Mouse (Mus musculus) heart, adult 2 months (tissue): Measurements from ENCODE around the gene Gm6880. TPM values are rescaled to one million over a fixed set of nuclear protein-coding genes. Genes with fewer than 3 reads are reported as not detected.
"Not testable (repeated sequence)": the region's sequence is repeated elsewhere in the genome, so short reads cannot be mapped to it uniquely, and the experiment has no call there.

Experiments
- DNase-seq, 2 experiments: peaks; one replicate each; pipeline ENCODE4 v3.0.0; 2021
- H3K27ac ChIP-seq: fragments of 200-600 bp; 2 replicates; pipeline ENCODE4 v1.8.1; 2022
- H3K27me3 ChIP-seq: fragments of 200-500 bp; 2 replicates; pipeline ENCODE4 v1.6.1; 2012; ENCODE audit warnings: mild to moderate bottlenecking, low read length, inconsistent platforms, mixed read lengths; ENCODE audit not compliant: control insufficient read depth, insufficient read depth
- H3K36me3 ChIP-seq: fragments of 200-500 bp; 2 replicates; pipeline ENCODE4 v1.6.1; 2012; ENCODE audit warnings: low read length, inconsistent platforms; ENCODE audit not compliant: control insufficient read depth, insufficient read depth
- H3K4me1 ChIP-seq: fragments of 200-500 bp; 2 replicates; pipeline ENCODE4 v1.6.1; 2011; ENCODE audit warnings: low read length; ENCODE audit not compliant: control insufficient read depth, insufficient read depth
- H3K4me3 ChIP-seq: fragments of 200-600 bp; 2 replicates; pipeline ENCODE4 v1.8.1; 2022
- H3K79me2 ChIP-seq: fragments of 200-500 bp; replicated peaks from 2 replicates; pipeline ENCODE4 v1.6.1; 2012; ENCODE audit warnings: mild to moderate bottlenecking, inconsistent platforms, low read length, moderate library complexity, mixed read lengths; ENCODE audit not compliant: control insufficient read depth, insufficient read depth
- H3K9ac ChIP-seq: fragments of 200-500 bp; 2 replicates; pipeline ENCODE4 v1.6.1; 2012; ENCODE audit warnings: low read depth, mild to moderate bottlenecking, control low read depth, inconsistent platforms, low read length, mixed read lengths
- CTCF ChIP-seq: fragments of 200-600 bp; IDR thresholded peaks from 2 replicates; pipeline ENCODE4 v1.8.1; 2022; ENCODE audit warnings: antibody characterized with exemption, mild to moderate bottlenecking, moderate library complexity
- EP300 ChIP-seq: fragments of 200-500 bp; IDR thresholded peaks from 2 replicates; pipeline ENCODE4 v1.6.1; 2011; ENCODE audit warnings: low read depth, low read length, control low read depth; ENCODE audit not compliant: insufficient read depth
- POLR2A ChIP-seq: fragments of 200-500 bp; IDR thresholded peaks from 2 replicates; pipeline ENCODE4 v1.6.1; 2011; ENCODE audit warnings: mild to moderate bottlenecking, low read depth, low read length, control low read depth; ENCODE audit not compliant: insufficient read depth
- WGBS: fragments of 180-500 bp; shearing (Covaris S2); methylation state at CpG from one replicate; pipeline ENCODE4 v1.1.7; 2018; 5-methylcytosine and 5-hydroxymethylcytosine counted together
- intact Hi-C: fragments of 180-260 bp; cut with DNase I; formaldehyde crosslinking; loops from one replicate; pipeline ENCODE4 v1.15.1; 2025
- long read RNA-seq: library from polyadenylated mRNA; stranded (forward); transcript quantifications from one replicate; pipeline ENCODE4 v2.0.0, GENCODE M21; 2021
- polyA plus RNA-seq: library from polyadenylated mRNA; depleted of rRNA; stranded (reverse); fragments of >200 nt; gene quantifications from 2 replicates; pipeline ENCODE4 v1.2.3, GENCODE M21; 2012; rRNA removed
- total RNA-seq, 2 experiments: library from RNA; stranded (reverse); gene quantifications; 2 replicates each; pipeline ENCODE4 v1.2.3; 2021

Gene Gm6880
- total RNA-seq (not detected), polyA plus RNA-seq (not detected in 2 replicates)
- long read RNA-seq, result 0 reads

DNA sequence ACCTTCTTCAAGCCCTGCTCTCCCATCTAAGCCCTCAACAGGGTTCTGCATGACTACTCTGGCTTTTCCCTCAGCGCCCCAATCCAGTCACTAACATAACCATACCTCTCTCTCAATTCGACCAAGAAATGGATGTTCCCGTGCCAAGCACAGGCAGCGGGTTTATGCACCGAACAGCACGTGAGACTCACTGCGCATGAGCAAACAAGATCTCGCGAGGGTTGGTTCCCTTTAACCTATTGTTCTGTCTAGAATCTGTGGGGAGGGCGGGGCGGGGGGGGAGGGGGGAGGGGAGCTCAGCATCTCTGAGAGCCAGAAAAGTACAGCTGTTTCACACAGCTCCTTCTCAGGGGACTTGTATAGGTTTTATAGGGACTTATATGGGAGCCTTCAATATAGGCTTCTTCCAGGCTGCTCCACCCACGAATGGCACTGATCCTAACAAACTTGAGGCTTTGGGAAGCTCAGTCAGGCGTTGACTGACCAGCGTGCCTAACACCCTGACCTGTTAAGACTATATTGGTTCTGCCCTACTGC is at the start of gene Gm6880:
Gene Gm6880 (minus strand): TSS at position 51 of the 537 bp plus-strand sequence.
- H3K27ac ChIP-seq, intact Hi-C loops, DNase-seq, H3K4me1 ChIP-seq, H3K4me3 ChIP-seq, H3K27me3 ChIP-seq, H3K36me3 ChIP-seq, H3K9ac ChIP-seq, H3K79me2 ChIP-seq: not testable (repeated sequence)
- 69% methylated on average over 13 of the region's 14 CpGs for WGBS

GRCm38 (mm10) chrX:74517461-74517860 is 36.3 kb upstream of the Gm6880 start:
- H3K36me3 ChIP-seq, H3K27ac ChIP-seq, H3K9ac ChIP-seq, H3K27me3 ChIP-seq, H3K79me2 ChIP-seq, H3K4me1 ChIP-seq, H3K4me3 ChIP-seq, DNase-seq, intact Hi-C loops: not testable (repeated sequence)

- H3K9ac ChIP-seq, result no peak overlapping the region
- intact Hi-C loops, result no loop called here
- no peak overlapping the region for H3K27ac ChIP-seq
- H3K27me3 ChIP-seq, result no peaks in the 10 kb centered on the region
- H3K4me1 ChIP-seq, result no peaks in the 10 kb centered on the region
- DNase-seq, result no peak
- no peak for TF ChIP-seq EP300
- no peak for TF ChIP-seq POLR2A
- peak; percentile 48 for TF ChIP-seq CTCF
- no peak overlapping the region for H3K4me3 ChIP-seq
- 55% methylated on average over 1 of the region's 1 CpGs for WGBS
- H3K79me2 ChIP-seq, result no peaks in the 10 kb centered on the region
- no peaks in the 10 kb centered on the region for H3K36me3 ChIP-seq
Measured at GRCm38 (mm10) chrX:74497131-74497530, 15.9 kb upstream of the Gm6880 start.

- intact Hi-C loops, result no loop called here
- DNase-seq, result no peak
- no peak overlapping the region for H3K9ac ChIP-seq
- no peak for TF ChIP-seq EP300
- no peak for TF ChIP-seq POLR2A
- TF ChIP-seq CTCF, result peak; percentile 84
- no peak overlapping the region for H3K4me3 ChIP-seq
- H3K36me3 ChIP-seq, result no peaks in the 10 kb centered on the region
- no peak overlapping the region for H3K27ac ChIP-seq
- H3K27me3 ChIP-seq, result no peaks in the 10 kb centered on the region
- no peaks in the 10 kb centered on the region for H3K79me2 ChIP-seq
- H3K4me1 ChIP-seq, result no peaks in the 10 kb centered on the region
- 19% methylated on average over 4 of the region's 4 CpGs for WGBS
Measured at GRCm38 (mm10) chrX:74452773-74453172, 28.4 kb downstream of the Gm6880 start.

DNA sequence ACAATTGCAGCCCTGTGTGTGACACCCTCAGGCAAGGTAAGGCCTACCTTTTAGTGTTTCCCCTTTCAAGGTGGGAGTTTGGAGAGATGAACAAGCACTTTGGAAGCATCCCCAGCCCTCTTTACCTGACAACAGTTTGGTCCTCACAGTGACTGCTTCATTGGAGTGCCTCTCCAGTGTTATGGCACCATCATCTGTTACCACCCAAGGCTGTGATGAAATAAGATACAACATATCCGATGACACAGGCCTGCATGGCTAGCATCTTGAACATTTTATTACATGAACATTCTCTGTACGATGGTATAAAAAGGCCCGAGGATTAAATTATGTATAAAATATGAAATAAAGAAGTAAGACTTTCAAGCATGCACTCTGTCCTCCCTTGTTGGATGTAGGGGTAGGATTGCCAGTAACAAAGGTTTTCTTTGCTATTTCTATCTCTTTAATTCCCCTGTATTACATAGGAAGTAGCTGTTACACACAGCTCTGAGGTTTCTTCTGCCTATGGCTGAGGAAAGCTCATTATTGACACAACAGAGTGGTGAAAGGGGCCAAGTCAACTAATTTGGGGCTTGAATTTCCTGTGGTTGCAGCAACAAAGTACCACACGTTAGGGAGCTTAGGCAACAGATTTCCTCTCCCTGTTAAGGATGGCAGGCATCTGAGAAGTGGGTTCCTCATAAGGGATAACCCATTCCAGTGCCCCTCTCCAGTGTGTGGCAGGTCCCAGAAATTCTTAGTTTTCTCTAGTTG is 29.9 kb downstream of the Gm6880 start:
- DNase-seq, result no peak
- TF ChIP-seq POLR2A (no peak), CTCF (no peak), EP300 (no peak)
- Histone ChIP-seq H3K79me2 (no peaks in the 10 kb centered on the region), H3K27me3 (no peaks in the 10 kb centered on the region), H3K4me1 (no peaks in the 10 kb centered on the region), H3K36me3 (no peaks in the 10 kb centered on the region; the same call in 1 of the 2 replicates), H3K27ac (no peak overlapping the region), H3K4me3 (no peak overlapping the region), H3K9ac (no peak overlapping the region)
- intact Hi-C loops, result no loop called here
- WGBS, result 69% methylated on average over 4 of the region's 4 CpGs

Other genes starting within 250 kb of the Gm6880 start
- gene Flna, start 231.6 kb downstream of the Gm6880 start, total RNA-seq, result 100 to 1,000 TPM in 1 of 2 experiments, 10 to 100 TPM in 1; 87.4 to 104 TPM
- gene Flna, start 231.6 kb downstream of the Gm6880 start, polyA plus RNA-seq, result 218 and 243 TPM in 2 replicates
- gene Emd, start 226.7 kb downstream of the Gm6880 start, total RNA-seq, result 10 to 100 TPM; 33.8 to 37.6 TPM
- gene Emd, start 226.7 kb downstream of the Gm6880 start, polyA plus RNA-seq, result 49.5 and 75.7 TPM in 2 replicates
- 100 to 1,000 TPM; 200 to 274 TPM for gene Rpl10, start 210.6 kb downstream of the Gm6880 start, total RNA-seq
- 593 and 754 TPM in 2 replicates for gene Rpl10, start 210.6 kb downstream of the Gm6880 start, polyA plus RNA-seq
- 10 to 100 TPM; 45.6 to 47.4 TPM for gene Taz, start 199.5 kb downstream of the Gm6880 start, total RNA-seq
- 93.5 and 103 TPM in 2 replicates for gene Taz, start 199.5 kb downstream of the Gm6880 start, polyA plus RNA-seq
- gene Dnase1l1, start 199.1 kb downstream of the Gm6880 start, total RNA-seq, result 10 to 100 TPM; 15.4 to 19.7 TPM
- 21.2 and 33.2 TPM in 2 replicates for gene Dnase1l1, start 199.1 kb downstream of the Gm6880 start, polyA plus RNA-seq
- gene Atp6ap1, start 184.3 kb downstream of the Gm6880 start, total RNA-seq, result 100 to 1,000 TPM; 131 to 132 TPM
- 240 and 378 TPM in 2 replicates for gene Atp6ap1, start 184.3 kb downstream of the Gm6880 start, polyA plus RNA-seq
- gene Gdi1, start 176.4 kb downstream of the Gm6880 start, total RNA-seq, result 10 to 100 TPM; 63.1 to 71.6 TPM
- gene Gdi1, start 176.4 kb downstream of the Gm6880 start, polyA plus RNA-seq, result 121 and 191 TPM in 2 replicates
- 10 to 100 TPM; 24.6 to 24.9 TPM for gene Fam50a, start 168.4 kb downstream of the Gm6880 start, total RNA-seq
- gene Fam50a, start 168.4 kb downstream of the Gm6880 start, polyA plus RNA-seq, result 7.1 and 10.2 TPM in 2 replicates
- gene Plxna3, start 152.3 kb downstream of the Gm6880 start, total RNA-seq, result 1 to 10 TPM in 1 of 2 experiments, under 1 TPM in 1; 0.65 to 1.0 TPM
- gene Plxna3, start 152.3 kb downstream of the Gm6880 start, polyA plus RNA-seq, result 4.7 and 5.6 TPM in 2 replicates
- gene Lage3, start 127.8 kb downstream of the Gm6880 start, total RNA-seq, result 10 to 100 TPM; 24.4 to 32.0 TPM
- gene Lage3, start 127.8 kb downstream of the Gm6880 start, polyA plus RNA-seq, result 38.5 and 44.6 TPM in 2 replicates
- 10 to 100 TPM; 68.5 to 79.2 TPM for gene Ubl4a, start 108.2 kb downstream of the Gm6880 start, total RNA-seq
- 58.1 and 93.7 TPM in 2 replicates for gene Ubl4a, start 108.2 kb downstream of the Gm6880 start, polyA plus RNA-seq
- 1 to 10 TPM; 5.1 to 5.8 TPM for gene Slc10a3, start 108.0 kb downstream of the Gm6880 start, total RNA-seq
- 10.4 and 12.6 TPM in 2 replicates for gene Slc10a3, start 108.0 kb downstream of the Gm6880 start, polyA plus RNA-seq
- gene Fam3a, start 88.1 kb downstream of the Gm6880 start, total RNA-seq, result 10 to 100 TPM; 16.6 to 21.5 TPM
- gene Fam3a, start 88.1 kb downstream of the Gm6880 start, polyA plus RNA-seq, result 29.8 and 32.4 TPM in 2 replicates
- 10 to 100 TPM; 39.7 to 47.6 TPM for gene Ikbkg, start 88.1 kb downstream of the Gm6880 start, total RNA-seq
- 11.0 and 18.2 TPM in 2 replicates for gene Ikbkg, start 88.1 kb downstream of the Gm6880 start, polyA plus RNA-seq
- gene G6pdx, start 52.2 kb downstream of the Gm6880 start, total RNA-seq, result 1 to 10 TPM; 6.5 to 7.1 TPM
- 13.1 and 13.9 TPM in 2 replicates for gene G6pdx, start 52.2 kb downstream of the Gm6880 start, polyA plus RNA-seq
- not detected for gene Olfr1326-ps1, start 93.5 kb upstream of the Gm6880 start, total RNA-seq
- not detected in 2 replicates for gene Olfr1326-ps1, start 93.5 kb upstream of the Gm6880 start, polyA plus RNA-seq
- gene Olfr1325, start 111.3 kb upstream of the Gm6880 start, total RNA-seq, result not detected
- not detected in 2 replicates for gene Olfr1325, start 111.3 kb upstream of the Gm6880 start, polyA plus RNA-seq
- gene Gm5640, start 164.2 kb upstream of the Gm6880 start, total RNA-seq, result under 1 TPM; 0.16 to 0.27 TPM
- 0.29 and 0.59 TPM in 2 replicates for gene Gm5640, start 164.2 kb upstream of the Gm6880 start, polyA plus RNA-seq